Mouse (Mus musculus) fibroblast of lung, adult 2 months (primary cell): ENCODE results near the gene Mroh3.

ENCODE experiments used
- DNase-seq: peaks from one replicate; pipeline ENCODE4 v3.0.0-alpha.2; 2011; ENCODE audit warnings: low read depth

Mroh3 gene

GRCm38 (mm10) chr1:136212803-136213202 lies at the start of gene Mroh3:
Gene Mroh3 (minus strand): TSS chr1:136212828.
- DNase-seq = no peak

GRCm38 (mm10) chr1:136260635-136261238 lies 48.1 kb upstream of the Mroh3 start, which contains the start of gene Gpr25:
Gene Gpr25 (minus strand): TSS chr1:136260873.
- no peak for DNase-seq

GRCm38 (mm10) chr1:136259893-136260634 lies 47.4 kb upstream of the Mroh3 start:
- DNase-seq = peak; percentile 19

GRCm38 (mm10) chr1:136259543-136259892 lies 46.9 kb upstream of the Mroh3 start:
- DNase-seq = no peak

DNA sequence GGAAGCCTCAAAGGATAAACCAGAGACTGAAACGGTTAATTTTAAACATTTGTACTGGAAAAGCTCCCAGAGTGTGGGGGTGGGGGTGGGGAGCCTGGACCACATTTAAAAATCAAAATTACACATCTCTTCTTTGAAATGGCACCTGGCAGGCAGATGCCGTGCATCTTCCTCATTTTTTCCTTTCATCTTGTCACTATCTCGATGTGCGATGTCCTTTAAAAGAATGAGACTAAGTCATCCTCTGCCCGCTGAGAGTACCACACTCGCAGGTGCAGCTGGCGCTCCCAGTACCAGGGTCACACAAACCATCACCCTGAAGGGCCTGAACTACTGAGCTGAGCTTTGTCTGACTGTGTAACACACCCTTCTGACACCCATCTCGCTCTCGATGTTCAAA lies 45.9 kb upstream of the Mroh3 start:
- DNase-seq = no peak

DNA sequence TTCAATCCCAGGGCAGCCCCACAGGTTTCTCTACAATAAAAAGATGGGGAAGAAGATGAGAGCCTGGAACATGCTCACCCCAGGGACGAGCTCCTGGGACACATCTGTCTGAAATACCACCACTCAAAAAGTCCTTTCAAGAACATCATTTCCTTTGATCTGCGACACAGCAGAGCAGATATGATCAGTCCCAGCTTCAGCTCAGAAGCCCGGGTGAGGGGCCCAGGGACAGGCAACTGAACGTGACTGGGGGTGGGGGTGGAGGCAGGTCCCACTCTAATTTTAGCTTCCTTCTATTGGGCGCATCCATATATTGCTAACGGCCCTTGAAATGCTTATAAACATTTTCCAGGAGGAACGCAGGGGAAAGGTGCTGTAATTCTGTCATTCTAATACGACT lies 43.0 kb upstream of the Mroh3 start:
- no peak for DNase-seq

GRCm38 (mm10) chr1:136255174-136255573 lies 42.5 kb upstream of the Mroh3 start:
- peak; percentile 69 for DNase-seq

GRCm38 (mm10) chr1:136254503-136255065 lies 42.0 kb upstream of the Mroh3 start:
- DNase-seq = no peak

GRCm38 (mm10) chr1:136253472-136253871 lies 40.8 kb upstream of the Mroh3 start:
- no peak for DNase-seq

DNA sequence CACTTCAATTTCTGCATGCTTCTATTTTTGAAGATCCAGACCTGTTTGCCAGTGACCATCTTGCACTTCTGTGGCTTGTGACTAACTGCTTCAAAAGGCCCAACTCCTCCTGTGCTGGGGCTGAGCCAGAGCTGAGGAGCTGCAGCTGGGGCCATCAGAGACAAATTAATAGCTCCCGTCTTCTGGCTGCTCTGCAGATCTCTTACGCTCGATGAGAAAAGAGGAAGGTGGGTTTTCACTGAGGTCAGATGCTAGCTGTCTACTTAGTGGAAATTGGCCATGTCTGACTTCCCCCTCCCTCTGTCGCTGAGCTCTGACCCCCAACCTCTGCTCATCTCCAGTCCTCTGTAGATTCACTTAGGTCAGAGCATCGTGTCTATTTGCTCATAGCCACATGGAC lies 37.0 kb upstream of the Mroh3 start:
- DNase-seq = no peak

DNA sequence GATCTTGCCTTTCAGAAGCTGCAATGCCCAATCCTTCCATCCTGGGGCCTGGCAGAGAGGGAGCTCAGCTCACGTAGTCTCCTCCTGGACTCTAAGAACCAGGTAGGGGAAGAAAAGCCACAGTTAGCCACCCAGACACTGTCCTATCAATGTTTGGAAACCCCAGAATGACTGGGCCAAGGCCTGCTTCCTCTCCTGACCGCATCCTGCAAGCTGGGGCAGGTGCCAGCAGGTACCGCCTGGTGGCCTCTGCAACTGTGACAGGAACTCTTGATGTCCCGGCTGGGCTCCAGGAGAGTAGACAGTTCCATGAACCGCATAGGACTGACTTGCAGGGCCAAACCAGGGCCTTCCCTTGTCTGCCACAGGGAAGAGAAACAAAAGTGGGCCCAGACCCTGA lies 34.8 kb upstream of the Mroh3 start:
- no peak for DNase-seq

DNA sequence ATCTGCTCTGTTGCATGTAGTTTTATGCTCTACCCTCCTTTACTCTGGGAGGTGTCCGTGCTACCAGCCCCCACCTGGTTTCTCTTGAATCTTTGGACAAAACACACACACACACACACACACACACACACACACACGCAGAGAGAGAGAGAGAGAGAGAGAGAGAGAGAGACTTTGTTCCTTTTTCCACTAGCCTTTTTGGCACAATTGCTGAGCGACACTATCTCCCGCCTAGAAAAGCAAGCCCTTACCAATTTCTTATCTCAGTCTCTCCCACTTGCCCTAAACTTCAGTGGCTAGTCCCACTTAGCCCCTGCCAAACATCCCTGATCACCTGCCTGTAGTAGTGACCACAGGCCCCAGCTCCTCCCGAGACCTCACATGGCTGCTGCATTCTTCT lies 31.8 kb upstream of the Mroh3 start:
- DNase-seq = no peak

GRCm38 (mm10) chr1:136241801-136242200 lies 29.2 kb upstream of the Mroh3 start:
- DNase-seq = no peak

DNA sequence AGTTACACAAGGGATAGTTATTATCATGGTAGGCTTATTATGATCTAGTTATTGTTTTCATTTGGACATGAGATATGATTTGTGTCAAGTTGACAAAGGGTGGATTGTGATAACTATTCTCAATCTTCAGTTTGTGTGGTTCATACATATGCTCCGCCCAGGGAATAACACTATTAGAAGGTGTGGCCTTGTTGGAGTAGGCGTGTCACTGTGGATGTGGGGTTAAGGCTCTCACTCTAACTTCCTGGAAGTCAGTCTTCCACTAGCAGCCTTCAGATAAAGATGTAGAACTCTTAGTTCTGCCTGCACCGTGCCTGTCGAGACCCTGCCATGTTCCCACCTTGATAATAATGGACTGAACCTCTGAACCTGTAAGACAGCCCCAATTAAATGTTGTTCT lies 25.9 kb upstream of the Mroh3 start:
- no peak for DNase-seq

DNA sequence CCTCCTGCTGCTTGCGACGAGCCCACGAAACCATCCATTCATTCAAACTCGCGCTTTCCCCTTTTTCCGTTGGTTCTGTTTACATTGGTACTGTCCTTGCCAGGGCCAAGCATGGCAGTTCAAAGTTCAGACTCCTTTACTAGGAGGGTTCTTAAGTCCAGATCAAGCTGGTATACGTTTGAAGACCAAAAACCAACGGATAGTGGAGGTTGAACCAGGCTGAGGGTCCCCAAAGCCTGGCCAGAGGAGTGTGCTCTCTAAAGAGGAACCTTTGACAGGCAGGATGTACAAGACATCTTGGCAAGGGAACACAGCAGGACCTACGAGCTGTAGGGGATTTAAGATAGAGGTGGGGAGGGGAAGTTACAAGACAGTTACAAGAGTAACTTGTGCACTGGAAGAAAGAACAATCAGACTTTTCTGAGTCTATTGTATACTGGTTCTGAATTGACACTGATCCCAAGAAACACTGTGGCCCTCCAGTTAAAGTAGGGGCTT lies 22.0 kb upstream of the Mroh3 start:
- DNase-seq = peak; percentile 18

DNA sequence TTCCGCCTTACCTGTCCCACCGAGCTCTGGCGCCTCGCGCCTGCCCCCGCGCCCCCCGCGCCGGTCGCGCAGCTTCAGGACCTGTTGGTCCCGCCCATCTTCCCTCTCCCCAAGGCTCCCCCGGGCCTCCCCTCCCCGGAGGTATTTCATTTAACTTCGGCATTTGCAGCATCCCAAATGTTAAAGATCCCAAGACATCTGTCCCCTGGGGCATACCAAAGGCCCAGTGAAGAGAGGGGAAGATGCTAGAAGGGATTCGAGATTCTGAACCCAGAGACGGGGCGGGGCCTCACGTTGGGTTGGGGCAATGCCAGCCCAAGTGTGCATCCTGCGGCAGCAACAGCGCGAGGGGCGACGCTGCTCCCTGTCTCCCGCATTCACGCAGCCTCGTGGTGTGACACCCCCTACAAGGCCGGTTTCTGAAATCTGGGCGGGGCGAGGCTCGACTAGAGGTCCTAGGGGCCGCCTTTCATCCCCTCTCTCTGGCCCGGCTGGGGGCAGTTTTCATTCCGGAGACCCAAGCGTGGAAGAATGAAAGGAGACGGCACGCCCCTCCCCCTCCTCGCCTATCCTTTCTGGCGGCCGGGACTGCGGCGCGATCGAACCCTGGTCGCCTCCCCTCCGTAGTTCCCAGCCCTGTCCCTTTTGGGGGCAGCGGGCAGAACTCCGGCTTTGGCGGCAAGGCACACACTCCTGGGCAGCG lies 21.4 kb upstream of the Mroh3 start, which contains the start of gene Inava:
Gene Inava, minus strand, starts transcription at position 373 of the 703 bp plus-strand sequence.
- peak; percentile 12 for DNase-seq

- DNase-seq = no peak
Observed at GRCm38 (mm10) chr1:136232986-136233790, 20.6 kb upstream of the Mroh3 start.

DNA sequence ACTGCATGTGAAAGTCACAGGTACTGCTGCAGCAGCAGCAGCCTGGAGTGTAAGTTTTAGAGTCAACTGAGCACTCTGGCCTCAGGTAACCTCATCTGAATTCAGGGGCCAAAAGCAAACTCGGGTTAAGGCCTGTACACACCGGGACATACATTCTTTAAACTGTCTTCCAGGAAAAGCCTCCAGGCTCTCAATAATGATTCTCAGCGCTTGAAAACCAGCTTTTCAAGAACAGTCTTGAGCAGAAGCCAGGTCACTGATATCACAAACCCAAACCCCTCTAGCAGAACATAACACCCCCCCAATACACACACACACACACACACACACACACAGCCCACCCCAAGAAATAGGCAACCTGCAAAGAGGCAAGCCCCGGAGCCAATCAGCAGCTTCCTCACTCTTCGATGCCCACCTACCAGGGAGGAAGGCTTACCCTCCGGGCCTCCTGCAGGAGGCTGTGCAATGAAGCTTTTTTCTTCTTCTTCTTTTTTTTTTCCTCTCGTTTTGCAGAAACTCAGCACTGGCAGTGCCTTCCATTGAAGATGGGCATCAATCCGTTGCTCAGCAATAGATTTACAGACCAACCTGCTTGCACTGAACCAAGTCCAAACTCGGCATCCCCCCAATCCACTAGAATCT lies 19.8 kb upstream of the Mroh3 start:
- DNase-seq = no peak

GRCm38 (mm10) chr1:136231596-136231995 lies 19.0 kb upstream of the Mroh3 start:
- no peak for DNase-seq

- no peak for DNase-seq
Observed at GRCm38 (mm10) chr1:136230201-136230600, 17.6 kb upstream of the Mroh3 start.

DNA sequence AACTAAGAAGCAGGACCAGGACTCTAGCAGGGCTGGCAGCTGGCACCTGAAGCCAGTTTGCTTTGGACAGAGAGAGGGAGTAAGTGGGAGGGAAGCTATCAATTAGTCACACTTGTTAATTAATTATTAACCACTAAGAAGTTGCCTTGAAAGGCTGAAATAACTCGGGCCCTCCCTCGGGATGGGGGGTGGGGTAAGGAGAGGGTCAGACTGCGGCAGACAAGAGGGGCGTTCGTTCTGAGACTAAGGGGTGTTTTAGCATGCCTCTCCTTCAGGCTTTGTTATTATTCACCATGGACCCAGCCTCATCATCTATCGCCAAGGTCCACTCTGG lies 16.4 kb upstream of the Mroh3 start:
- no peak for DNase-seq
